Mouse (Mus musculus): ENCODE data around the gene Cyp26b1.

- TF ChIP-seq CTCF (IDR thresholded peaks at IDR 0.05; ENCODE audit: low read depth) (no peak), EP300 (optimal IDR thresholded peaks at IDR 0.05) (no peak)
Observed at GRCm38 (mm10) chr6:84619166-84619565, 25.5 kb upstream of the Cyp26b1 start.
